Mouse (Mus musculus) heart, embryonic 13.5 days (tissue): ENCODE data around the gene Gstp2. TPM values are rescaled to one million over a fixed set of nuclear protein-coding genes. Genes with fewer than 3 reads are reported as not detected.

ENCODE experiments used
- ATAC-seq: fragments of 200-750 bp; cut with Nextera tagmentation; 2 replicates; pipeline ENCODE4 v1.8.0; 2017; ENCODE audit warnings: moderate TSS enrichment; ENCODE audit not compliant: insufficient number of reproducible peaks, low FRiP score, low TSS enrichment; ENCODE audit errors: extremely low read depth
- H3K27ac ChIP-seq: fragments of 300-500 bp; sonication (generic); replicated peaks from 2 replicates; pipeline ENCODE4 v1.5.1; 2015; ENCODE audit warnings: moderate library complexity, mild to moderate bottlenecking, inconsistent platforms
- H3K27me3 ChIP-seq: fragments of 300-500 bp; sonication (generic); replicated peaks from 2 replicates; pipeline ENCODE4 v1.6.1; 2015; ENCODE audit warnings: mild to moderate bottlenecking, inconsistent platforms
- H3K36me3 ChIP-seq: fragments of 300-500 bp; sonication (generic); 2 replicates; pipeline ENCODE4 v1.6.1; 2015; ENCODE audit warnings: mild to moderate bottlenecking, inconsistent platforms
- H3K4me1 ChIP-seq: fragments of 300-500 bp; sonication (generic); 2 replicates; pipeline ENCODE4 v1.6.1; 2015; ENCODE audit warnings: inconsistent platforms
- H3K4me2 ChIP-seq: fragments of 300-500 bp; sonication (generic); 2 replicates; pipeline ENCODE4 v1.6.1; 2015; ENCODE audit warnings: inconsistent platforms, mild to moderate bottlenecking, moderate library complexity
- H3K4me3 ChIP-seq: fragments of 300-500 bp; sonication (generic); 2 replicates; pipeline ENCODE4 v1.5.1; 2015; ENCODE audit warnings: moderate library complexity, mild to moderate bottlenecking, inconsistent platforms
- H3K9ac ChIP-seq: fragments of 300-500 bp; sonication (generic); 2 replicates; pipeline ENCODE4 v1.6.1; 2015; ENCODE audit warnings: inconsistent platforms, mild to moderate bottlenecking, moderate library complexity
- H3K9me3 ChIP-seq: fragments of 300-500 bp; sonication (generic); 2 replicates; pipeline ENCODE4 v1.6.1; 2016; ENCODE audit warnings: inconsistent platforms
- WGBS: fragments of 180-500 bp; shearing (Covaris S2); methylation state at CpG from one replicate; pipeline ENCODE4 v1.1.7; 2015; ENCODE audit warnings: mixed read lengths; 5-methylcytosine and 5-hydroxymethylcytosine counted together
- polyA plus RNA-seq: library from polyadenylated mRNA; unstranded; fragments of >200 nt; fragmentation: Nextera tagmentation; extraction: Ambion mirVana; gene quantifications from 2 replicates; pipeline ENCODE4 v1.2.1, GENCODE M21; 2015

Gene Gstp2
- 5.1 and 5.9 TPM in 2 replicates for polyA plus RNA-seq

DNA sequence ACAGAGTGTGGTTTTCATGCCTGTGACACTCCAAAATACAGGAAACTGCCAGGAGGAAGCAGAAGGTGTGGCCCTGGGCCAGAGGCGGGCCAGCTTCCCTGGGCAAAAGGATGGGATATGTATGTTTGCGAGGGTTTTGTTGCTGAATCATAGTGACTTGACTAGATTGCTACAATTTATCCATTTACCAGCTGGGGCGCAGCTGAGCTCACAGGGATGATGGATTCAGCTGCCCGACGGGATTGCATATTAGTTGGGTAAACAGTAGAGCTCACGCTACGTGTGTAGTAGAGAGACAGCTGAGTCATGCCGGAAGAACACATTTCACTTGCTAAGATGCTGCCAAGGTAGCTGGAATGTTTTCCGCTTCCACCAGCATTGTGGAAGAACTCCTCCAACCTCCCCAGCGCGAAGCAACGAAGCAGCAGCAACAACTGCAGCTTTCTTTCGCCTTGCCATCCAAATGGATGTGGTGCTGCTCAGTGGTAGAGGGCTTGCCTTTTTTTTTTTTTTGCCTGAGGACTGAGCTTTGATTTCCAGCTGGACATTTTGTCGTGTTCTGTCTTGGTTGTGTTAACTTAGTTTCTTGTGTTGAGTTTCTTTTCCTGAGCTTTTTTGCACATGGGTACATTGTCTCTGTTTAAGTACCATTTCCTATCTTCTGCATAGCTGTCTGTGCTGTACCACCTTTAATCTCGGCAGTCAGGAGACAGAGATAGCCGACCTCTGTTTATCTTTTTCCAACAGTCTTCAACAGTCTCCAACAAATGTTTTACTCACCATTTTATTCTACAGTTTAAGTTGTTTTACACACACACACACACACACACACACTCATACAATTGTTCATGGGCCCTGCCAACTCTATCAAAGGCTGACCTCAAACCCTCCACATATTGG lies at the start of gene Gstp2:
Gene Gstp2, minus strand, starts transcription at position 58 of the 900 bp plus-strand sequence.
- Histone ChIP-seq H3K9ac (0 out of 2 replicates have a peak within 1 kb of the TSS, but pooled peaks have one; percentile 10), H3K36me3 (no peaks in the 10 kb centered on the region), H3K27me3 (no peaks in the 10 kb centered on the region), H3K4me1 (peaks cover 10% of the 10 kb centered on the region), H3K4me2 (peak within 1 kb of the TSS; percentile 53), H3K27ac (peak within 1 kb of the TSS; percentile 63; the same call in 1 of the 2 replicates), H3K4me3 (peak within 1 kb of the TSS; percentile 13; the same call in 1 of the 2 replicates), H3K9me3 (0 out of 2 replicates have a peak, but pooled peaks cover 4% of the 10 kb centered on the region)
- peak; percentile 72 for ATAC-seq
- 41% methylated on average over 16 of the region's 16 CpGs for WGBS

DNA sequence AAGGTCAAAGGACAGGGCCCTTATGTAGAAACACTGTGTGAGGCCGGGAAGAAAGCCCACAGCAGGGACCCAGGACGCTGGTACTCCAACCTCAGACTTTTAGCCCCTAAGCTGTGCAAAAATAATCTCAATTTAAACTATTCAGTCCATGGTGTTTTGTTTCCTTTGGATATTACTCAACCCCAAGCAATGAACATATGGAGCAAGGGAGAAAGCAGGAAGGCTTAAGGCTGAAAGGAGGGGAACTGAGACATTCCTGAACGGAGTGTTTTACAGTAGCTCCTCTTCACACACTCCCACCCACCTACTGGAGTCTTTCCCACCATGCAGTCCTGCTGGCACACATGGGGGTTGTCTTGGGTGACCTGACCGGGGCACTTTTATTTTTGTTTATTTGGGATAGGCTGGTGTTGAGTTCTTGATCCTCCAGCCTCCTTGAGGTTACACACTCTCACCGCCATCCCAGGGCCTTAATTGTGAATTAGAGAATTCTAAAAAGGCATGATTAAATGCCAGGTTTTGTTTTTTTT lies 49.0 kb upstream of the Gstp2 start:
- 70% methylated on average over 5 of the region's 5 CpGs for WGBS

DNA sequence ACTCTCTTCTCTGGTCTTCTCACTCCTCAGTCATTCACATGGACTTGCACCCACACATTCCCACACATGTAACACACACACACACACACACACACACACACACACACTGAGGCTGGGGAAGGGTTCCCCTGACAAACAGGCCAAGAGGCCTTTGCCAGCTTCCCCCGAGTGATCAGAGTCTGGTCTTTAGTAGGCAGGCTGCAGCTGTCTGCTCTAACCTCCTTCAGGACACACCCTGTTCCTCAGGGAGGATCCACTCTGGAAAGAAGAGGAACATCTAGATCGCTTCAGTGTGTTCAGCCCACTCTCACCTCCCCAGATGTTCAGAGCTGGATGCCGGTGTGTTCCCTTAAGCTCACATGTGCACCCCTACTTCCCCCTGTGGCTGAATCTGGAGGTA lies 48.5 kb upstream of the Gstp2 start:
- Histone ChIP-seq H3K27me3 (peaks cover 10% of the 10 kb centered on the region), H3K36me3 (no peaks in the 10 kb centered on the region), H3K4me2 (no peak overlapping the region), H3K4me3 (no peak overlapping the region), H3K27ac (no peak overlapping the region), H3K9ac (no peak overlapping the region), H3K9me3 (no peaks in the 10 kb centered on the region), H3K4me1 (peaks cover 29% of the 10 kb centered on the region)
- WGBS, result 78% methylated on average over 3 of the region's 3 CpGs
- no peak for ATAC-seq

More for the DNA sequence above, 49.0 kb upstream of the Gstp2 start:
- Histone ChIP-seq H3K27ac (no peak overlapping the region), H3K36me3 (no peaks in the 10 kb centered on the region), H3K27me3 (peaks cover 6% of the 10 kb centered on the region; the same call in 1 of the 2 replicates), H3K4me2 (no peak overlapping the region), H3K9ac (no peak overlapping the region), H3K4me1 (peaks cover 34% of the 10 kb centered on the region), H3K9me3 (no peaks in the 10 kb centered on the region), H3K4me3 (no peak overlapping the region)
- no peak for ATAC-seq

DNA sequence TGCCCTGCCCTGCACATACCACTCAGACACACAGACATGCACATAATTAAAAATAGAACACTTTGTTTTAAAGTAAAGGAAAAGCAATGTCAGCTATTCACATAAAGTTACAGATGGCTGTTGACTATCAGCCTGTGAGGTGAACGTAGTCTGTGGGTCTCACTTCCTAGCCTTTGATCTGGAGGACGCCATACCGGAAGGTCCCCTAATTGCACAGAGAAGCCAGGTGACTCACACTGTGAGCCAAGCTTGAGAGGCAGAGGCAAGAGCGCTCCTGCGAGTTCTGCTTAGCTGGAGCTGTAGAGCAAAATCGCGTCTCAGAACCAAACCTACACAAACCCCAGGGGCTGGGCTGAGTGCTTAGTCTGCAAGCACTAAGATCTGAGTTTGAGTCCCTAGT lies 47.9 kb upstream of the Gstp2 start:
- Histone ChIP-seq H3K27me3 (peaks cover 16% of the 10 kb centered on the region), H3K4me3 (no peak overlapping the region), H3K4me1 (peaks cover 24% of the 10 kb centered on the region), H3K9ac (no peak overlapping the region), H3K36me3 (no peaks in the 10 kb centered on the region), H3K27ac (no peak overlapping the region), H3K9me3 (no peaks in the 10 kb centered on the region), H3K4me2 (no peak overlapping the region)
- no peak for ATAC-seq
- 66% methylated on average over 7 of the region's 7 CpGs for WGBS

DNA sequence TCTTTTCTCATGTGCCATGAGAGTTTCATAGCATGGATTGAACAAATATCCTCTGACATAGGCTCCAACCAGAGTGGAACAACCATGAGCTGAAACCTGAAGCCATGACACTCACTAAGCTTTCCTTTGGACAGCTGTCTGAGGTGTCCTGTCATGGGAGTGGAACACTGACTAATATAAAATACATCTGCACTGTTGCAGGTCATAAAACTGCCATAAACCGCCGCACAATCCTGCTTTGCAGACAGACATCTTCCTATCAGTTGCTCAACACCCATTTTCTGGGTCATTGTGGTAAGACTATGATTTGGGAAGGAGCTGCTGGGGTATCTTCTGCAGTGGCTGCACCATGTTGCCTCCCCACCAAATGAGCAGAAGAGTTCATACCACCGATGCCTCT lies 46.9 kb upstream of the Gstp2 start:
- Histone ChIP-seq H3K4me2 (no peak overlapping the region), H3K4me3 (no peak overlapping the region), H3K27ac (no peak overlapping the region), H3K36me3 (no peaks in the 10 kb centered on the region), H3K9ac (no peak overlapping the region), H3K4me1 (peaks cover 16% of the 10 kb centered on the region), H3K9me3 (no peaks in the 10 kb centered on the region), H3K27me3 (peaks cover 23% of the 10 kb centered on the region)
- ATAC-seq, result no peak
- 79% methylated on average over 3 of the region's 3 CpGs for WGBS

DNA sequence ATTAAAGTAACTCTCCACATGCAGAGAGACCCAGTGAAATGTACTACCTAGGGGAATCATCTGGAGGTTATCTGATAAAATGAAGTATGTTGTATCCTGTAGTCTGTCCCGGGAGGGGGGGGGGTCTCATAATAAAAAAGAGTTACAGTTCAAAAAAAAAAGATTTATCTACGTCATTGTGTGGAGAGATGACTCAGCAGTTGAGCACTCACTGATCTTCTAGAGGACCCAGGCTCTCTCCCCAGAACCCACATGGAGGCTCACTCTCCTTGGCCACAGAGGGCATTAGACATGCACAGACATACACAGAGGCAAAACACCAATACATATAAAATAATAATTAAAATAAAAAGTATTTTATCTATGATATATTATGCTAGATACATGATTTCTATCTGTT lies 45.6 kb upstream of the Gstp2 start:
- Histone ChIP-seq H3K9me3 (no peaks in the 10 kb centered on the region), H3K4me2 (no peak overlapping the region), H3K9ac (no peak overlapping the region), H3K4me3 (no peak overlapping the region), H3K36me3 (no peaks in the 10 kb centered on the region), H3K27ac (no peak overlapping the region), H3K4me1 (peaks cover 15% of the 10 kb centered on the region), H3K27me3 (peaks cover 23% of the 10 kb centered on the region)
- ATAC-seq, result no peak
- WGBS, result 47% methylated on average over 2 of the region's 2 CpGs

DNA sequence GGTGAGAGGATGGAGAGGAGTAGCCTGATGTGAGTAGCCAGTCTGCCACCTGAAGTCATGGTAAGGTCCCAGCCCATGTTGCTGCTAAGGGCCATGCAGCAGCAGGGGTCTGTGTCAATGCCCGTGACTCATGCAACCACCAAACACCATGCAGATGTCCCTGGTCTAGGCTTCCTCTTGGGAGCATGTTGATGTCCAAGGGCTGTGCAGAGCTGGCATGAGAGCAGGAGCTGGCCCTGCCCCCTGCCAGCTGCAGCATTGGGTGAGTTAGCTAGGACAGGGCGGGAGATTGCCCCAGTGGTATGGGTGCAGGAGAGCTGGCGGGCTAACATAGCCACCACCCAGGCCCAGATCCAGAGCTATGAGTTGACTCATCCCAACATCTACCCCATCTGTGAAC lies 44.6 kb upstream of the Gstp2 start:
- Histone ChIP-seq H3K27ac (no peak overlapping the region), H3K9ac (no peak overlapping the region), H3K27me3 (peaks cover 31% of the 10 kb centered on the region), H3K4me3 (no peak overlapping the region), H3K4me2 (no peak overlapping the region), H3K36me3 (no peaks in the 10 kb centered on the region), H3K9me3 (no peaks in the 10 kb centered on the region), H3K4me1 (peaks cover 10% of the 10 kb centered on the region)
- ATAC-seq, result no peak
- WGBS, result 72% methylated on average over 3 of the region's 3 CpGs

DNA sequence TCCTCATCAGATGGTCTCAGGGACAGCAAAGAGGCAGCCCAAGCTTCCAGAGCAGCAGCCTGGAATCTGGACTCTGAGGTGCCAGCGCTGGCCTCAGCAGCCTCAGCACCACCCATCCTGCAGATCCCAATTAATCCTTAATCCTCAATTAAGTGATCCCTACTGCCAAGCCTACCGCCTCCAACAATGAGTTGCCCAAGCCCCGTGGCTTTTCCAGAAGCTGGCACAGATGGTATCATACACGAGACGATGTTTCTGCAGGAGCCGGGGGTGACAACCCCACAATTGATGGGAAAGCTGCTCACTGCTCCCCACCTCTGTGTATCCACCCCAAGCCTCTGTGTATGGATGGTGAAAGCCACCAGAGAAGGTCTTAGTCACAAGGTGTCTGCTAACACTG lies 43.3 kb upstream of the Gstp2 start:
- peaks cover 10% of the 10 kb centered on the region for H3K4me1 ChIP-seq
- H3K27ac ChIP-seq, result no peak overlapping the region
- no peak for ATAC-seq
- peaks cover 42% of the 10 kb centered on the region for H3K27me3 ChIP-seq
- no peaks in the 10 kb centered on the region for H3K36me3 ChIP-seq
- no peaks in the 10 kb centered on the region for H3K9me3 ChIP-seq
- H3K4me3 ChIP-seq, result no peak overlapping the region
- H3K4me2 ChIP-seq, result no peak overlapping the region
- no peak overlapping the region for H3K9ac ChIP-seq
- 72% methylated on average over 6 of the region's 6 CpGs for WGBS

DNA sequence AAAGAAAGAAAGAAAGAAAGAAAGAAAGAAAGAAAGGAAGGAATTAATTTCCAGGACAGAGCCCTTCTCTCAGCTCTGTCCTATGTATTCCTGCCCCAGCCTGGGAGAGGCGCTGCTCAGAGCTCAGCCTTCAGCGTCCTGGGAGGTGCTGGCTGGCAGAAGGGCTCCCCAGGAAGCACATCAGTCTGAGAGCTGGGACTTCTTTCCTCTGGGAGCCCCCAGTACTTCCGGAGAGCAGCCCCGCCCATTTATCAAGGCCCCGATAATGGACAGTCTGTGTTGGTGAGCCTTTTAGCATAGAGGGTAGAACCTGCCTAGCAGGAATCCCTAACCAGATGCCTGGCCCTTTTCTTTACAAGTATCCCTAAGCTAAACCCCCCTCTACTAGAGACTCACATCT lies 42.3 kb upstream of the Gstp2 start:
- 47% methylated on average over 5 of the region's 5 CpGs for WGBS
- H3K27me3 ChIP-seq, result peaks cover 52% of the 10 kb centered on the region
- H3K4me2 ChIP-seq, result no peak overlapping the region
- H3K9me3 ChIP-seq, result no peaks in the 10 kb centered on the region
- H3K27ac ChIP-seq, result no peak overlapping the region
- no peak overlapping the region for H3K4me3 ChIP-seq
- peaks cover 13% of the 10 kb centered on the region for H3K4me1 ChIP-seq
- H3K9ac ChIP-seq, result no peak overlapping the region
- no peaks in the 10 kb centered on the region for H3K36me3 ChIP-seq
- no peak for ATAC-seq

DNA sequence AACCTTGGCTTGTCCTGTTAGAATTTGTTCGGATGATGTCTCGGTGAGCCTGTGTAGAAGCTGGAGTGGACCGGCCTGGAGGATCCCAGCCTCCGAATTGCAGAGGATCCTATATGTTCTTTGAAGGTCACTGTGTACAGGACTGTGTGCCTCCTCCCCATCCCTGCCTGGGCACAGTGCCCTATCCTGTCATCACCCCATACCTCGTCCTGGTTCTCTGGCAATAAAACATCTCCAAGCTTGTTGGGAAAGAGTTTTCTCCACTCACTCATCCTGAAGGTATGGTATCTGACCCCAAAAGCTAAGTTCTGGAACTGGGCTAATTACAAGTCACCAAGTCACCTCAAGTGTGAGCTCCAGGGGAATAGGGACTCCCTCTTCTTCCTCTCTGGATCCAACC lies 41.3 kb upstream of the Gstp2 start:
- Histone ChIP-seq H3K4me2 (no peak overlapping the region), H3K4me3 (no peak overlapping the region), H3K27me3 (peaks cover 57% of the 10 kb centered on the region), H3K27ac (0 out of 2 replicates have a peak overlapping the region, but pooled peaks have one; percentile 2), H3K36me3 (no peaks in the 10 kb centered on the region), H3K9me3 (no peaks in the 10 kb centered on the region), H3K4me1 (peaks cover 13% of the 10 kb centered on the region), H3K9ac (no peak overlapping the region)
- ATAC-seq, result no peak
- 66% methylated on average over 5 of the region's 5 CpGs for WGBS

DNA sequence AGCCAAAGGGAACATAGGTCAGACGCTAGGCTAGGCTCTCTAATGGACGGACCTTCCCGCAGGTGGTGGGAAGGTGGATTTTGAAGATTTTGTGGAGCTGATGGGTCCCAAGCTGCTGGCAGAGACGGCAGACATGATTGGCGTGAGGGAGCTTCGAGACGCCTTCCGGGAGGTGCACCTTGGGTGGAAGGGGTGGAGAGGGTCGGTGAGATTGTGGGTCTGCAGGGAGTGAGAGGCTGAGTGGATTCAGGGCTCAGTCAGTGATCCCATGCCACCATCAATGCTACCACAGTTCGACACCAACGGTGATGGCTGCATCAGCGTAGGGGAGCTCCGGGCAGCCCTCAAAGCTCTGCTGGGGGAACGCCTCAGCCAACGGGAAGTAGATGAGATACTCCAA lies 40.3 kb upstream of the Gstp2 start:
- no peak for ATAC-seq
- H3K9ac ChIP-seq, result no peak overlapping the region
- no peak overlapping the region for H3K27ac ChIP-seq
- peaks cover 13% of the 10 kb centered on the region for H3K4me1 ChIP-seq
- no peaks in the 10 kb centered on the region for H3K36me3 ChIP-seq
- no peak overlapping the region for H3K4me3 ChIP-seq
- H3K4me2 ChIP-seq, result no peak overlapping the region
- WGBS, result 86% methylated on average over 15 of the region's 15 CpGs
- H3K9me3 ChIP-seq, result no peaks in the 10 kb centered on the region
- peaks cover 60% of the 10 kb centered on the region for H3K27me3 ChIP-seq
